Mouse (Mus musculus) thymus, adult 2 months (tissue): ENCODE data around the gene Tctex1d2.

ENCODE experiments used
- CTCF ChIP-seq: fragments of 200-500 bp; IDR thresholded peaks from 2 replicates; pipeline ENCODE4 v1.5.1; 2012; ENCODE audit warnings: mild to moderate bottlenecking, control low read depth, low read length, moderate library complexity, borderline replicate concordance; ENCODE audit not compliant: control insufficient read depth, poor library complexity, insufficient read depth; ENCODE audit errors: extremely low read depth
- POLR2A ChIP-seq: fragments of 200-500 bp; IDR thresholded peaks from 2 replicates; pipeline ENCODE4 v1.6.1; 2012; ENCODE audit warnings: mild to moderate bottlenecking, low read length, control low read depth, moderate library complexity; ENCODE audit not compliant: control insufficient read depth, poor library complexity, insufficient read depth; ENCODE audit errors: extremely low read depth

DNA sequence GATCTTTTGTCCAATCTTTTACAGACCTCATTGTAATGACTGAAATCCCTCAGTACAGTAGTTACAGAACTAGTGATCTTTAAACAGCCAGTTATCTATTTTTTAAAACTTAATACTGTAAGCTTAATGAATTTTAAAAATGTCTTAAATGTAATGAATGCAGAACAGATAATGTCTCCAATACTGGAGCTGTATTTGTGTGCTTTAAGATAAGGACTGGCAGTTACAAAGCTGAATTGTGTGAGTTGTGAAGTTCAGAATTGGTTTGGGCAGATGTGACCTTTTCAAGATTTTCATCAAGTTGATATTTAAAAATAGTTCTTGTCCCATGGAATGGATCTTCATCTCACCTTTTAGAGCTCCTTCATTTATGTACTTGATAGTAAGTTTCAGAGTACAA, 30.5 kb upstream of the Tctex1d2 start:
- no peak for TF ChIP-seq CTCF
- TF ChIP-seq POLR2A: no peak
